Mouse (Mus musculus) brain, embryonic 14.5 days (tissue): ENCODE results near the gene Scn7a. TPM values are rescaled to one million over a fixed set of nuclear protein-coding genes. Genes with fewer than 3 reads are reported as not detected.

Source experiments
- DNase-seq: peaks from one replicate; pipeline ENCODE4 v3.0.0-alpha.2; 2011; ENCODE audit warnings: low read depth
- CTCF ChIP-seq: fragments of 200-500 bp; IDR thresholded peaks from 2 replicates; pipeline ENCODE4 v1.5.1; 2012; ENCODE audit warnings: inconsistent platforms, mild to moderate bottlenecking, moderate library complexity, borderline replicate concordance; ENCODE audit not compliant: insufficient read depth, insufficient read length; ENCODE audit errors: extremely low read depth
- POLR2A ChIP-seq: fragments of 200-500 bp; IDR thresholded peaks from 2 replicates; pipeline ENCODE4 v1.6.1; 2012; ENCODE audit warnings: mild to moderate bottlenecking, inconsistent platforms, borderline replicate concordance; ENCODE audit not compliant: poor library complexity, insufficient read depth, insufficient read length, severe bottlenecking; ENCODE audit errors: extremely low read depth
- polyA plus RNA-seq: library from polyadenylated mRNA; depleted of rRNA; stranded (reverse); fragments of >200 nt; gene quantifications from 2 replicates; pipeline ENCODE4 v1.2.3, GENCODE M21; 2012; rRNA removed

The Scn7a gene
- 0.11 and 0.46 TPM in 2 replicates for polyA plus RNA-seq

GRCm38 (mm10) chr2:66784765-66785164 lies at the start of gene Scn7a:
Scn7a (minus strand) TSS chr2:66784914.
- TF ChIP-seq CTCF (no peak), POLR2A (no peak)
- peak; percentile 13 for DNase-seq

GRCm38 (mm10) chr2:66827729-66828128 lies 43.0 kb upstream of the Scn7a start:
- no peak for DNase-seq
- TF ChIP-seq CTCF (no peak), POLR2A (no peak)

- DNase-seq, result peak; percentile 59
- TF ChIP-seq CTCF (no peak), POLR2A (no peak)
Measured at GRCm38 (mm10) chr2:66819862-66820559, 35.3 kb upstream of the Scn7a start.

- peak; percentile 69 for DNase-seq
- TF ChIP-seq POLR2A, result no peak
- TF ChIP-seq CTCF, result no peak
Measured at GRCm38 (mm10) chr2:66799676-66800249, 15.0 kb upstream of the Scn7a start.

GRCm38 (mm10) chr2:66797493-66797892 lies 12.8 kb upstream of the Scn7a start:
- no peak for DNase-seq
- TF ChIP-seq POLR2A (no peak), CTCF (no peak)

- no peak for DNase-seq
- no peak for TF ChIP-seq POLR2A
- no peak for TF ChIP-seq CTCF
Measured at GRCm38 (mm10) chr2:66791629-66792028, 6.9 kb upstream of the Scn7a start.

- TF ChIP-seq POLR2A (no peak), CTCF (no peak)
- no peak for DNase-seq
Measured at GRCm38 (mm10) chr2:66780884-66781283, 3.8 kb downstream of the Scn7a start.

GRCm38 (mm10) chr2:66767980-66768379 lies 16.7 kb downstream of the Scn7a start:
- no peak for TF ChIP-seq POLR2A
- TF ChIP-seq CTCF, result no peak
- no peak for DNase-seq

- DNase-seq, result no peak
- TF ChIP-seq CTCF, result no peak
- no peak for TF ChIP-seq POLR2A
Measured at GRCm38 (mm10) chr2:66765170-66765569, 19.5 kb downstream of the Scn7a start.

- no peak for DNase-seq
- TF ChIP-seq CTCF (peak; percentile 29; the same call in 1 of the 2 replicates), POLR2A (no peak)
Measured at GRCm38 (mm10) chr2:66762905-66763304, 21.8 kb downstream of the Scn7a start.

GRCm38 (mm10) chr2:66728002-66728401 lies 56.7 kb downstream of the Scn7a start:
- TF ChIP-seq CTCF (no peak), POLR2A (no peak)

GRCm38 (mm10) chr2:66727585-66727974 lies 57.1 kb downstream of the Scn7a start:
- TF ChIP-seq CTCF (no peak), POLR2A (no peak)
- no peak for DNase-seq

More at GRCm38 (mm10) chr2:66728002-66728401, 56.7 kb downstream of the Scn7a start:
- DNase-seq, result no peak

- DNase-seq, result peak; percentile 19
- TF ChIP-seq POLR2A (no peak), CTCF (no peak)
Measured at GRCm38 (mm10) chr2:66726878-66727584, 57.7 kb downstream of the Scn7a start.
